ENCODE assay signal across 8 mouse cellular contexts in the genomic region with DNA sequence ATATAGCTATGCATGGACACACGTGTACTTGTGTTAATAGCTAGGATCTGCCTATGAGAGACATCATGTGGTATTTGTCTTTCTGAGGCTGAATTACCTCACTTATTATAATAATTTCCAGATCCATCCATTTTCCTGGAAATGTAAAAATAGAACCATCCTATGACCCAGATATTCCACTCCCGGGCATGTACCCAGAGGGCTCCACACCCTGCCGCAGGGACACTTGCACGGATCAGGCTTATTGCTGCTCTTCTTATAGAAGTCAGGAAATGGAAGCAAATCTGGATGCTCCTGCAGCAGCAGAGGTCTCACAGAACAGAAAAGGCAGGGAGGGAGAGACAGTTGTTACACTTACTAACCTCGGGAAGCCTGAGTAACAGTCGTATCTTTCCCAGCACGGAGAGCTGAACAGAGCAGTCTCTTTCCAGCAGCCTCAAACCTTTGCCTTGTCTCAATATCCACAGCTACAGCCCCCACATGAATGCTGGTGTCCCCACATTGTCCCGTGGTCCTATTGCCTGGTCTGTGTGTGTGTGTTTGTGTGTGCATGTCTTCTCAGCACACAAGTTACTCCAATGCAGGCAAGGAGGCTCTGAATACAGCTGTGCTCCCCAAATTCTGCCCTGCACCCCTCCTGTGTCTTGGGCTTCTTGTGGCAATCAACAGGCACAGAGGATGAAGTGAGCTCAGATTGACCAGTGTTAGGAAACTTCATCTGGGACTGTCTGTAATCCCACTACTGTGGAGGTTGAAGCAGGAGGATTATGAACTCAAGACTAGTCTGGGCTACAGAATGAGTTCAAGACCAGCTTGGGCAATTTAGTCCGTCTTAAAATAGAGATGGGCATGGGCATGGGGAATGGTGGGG. TPM values are rescaled to one million over a fixed set of nuclear protein-coding genes. Genes with fewer than 3 reads are reported as not detected.
DNase-seq lines count a peak whose midpoint lies in the region; ATAC-seq and TF ChIP-seq lines count a peak whose summit lies in the region.

No protein-coding gene starts in this region.

- no peaks in the 10 kb centered on the region for H3K9me3 ChIP-seq in embryonic facial prominence, embryonic 10.5 days
- no peaks in the 10 kb centered on the region for H3K9me3 ChIP-seq in heart, postnatal 0 days (replicated peaks; ENCODE audit: control insufficient read depth, low read length)
- no peaks in the 10 kb centered on the region for H3K9me3 ChIP-seq in midbrain, embryonic 13.5 days

- H3K9ac ChIP-seq in heart, postnatal 0 days (replicated peaks; ENCODE audit: low read depth, low read length): no peak overlapping the region
- no peak overlapping the region for H3K9ac ChIP-seq in midbrain, embryonic 13.5 days (replicated peaks)

- peak overlapping the region; percentile 98 for H3K27ac ChIP-seq in gastrocnemius, adult 2 months
- peak overlapping the region; percentile 90 for H3K27ac ChIP-seq in embryonic facial prominence, embryonic 10.5 days (replicated peaks)
- H3K27ac ChIP-seq in heart, postnatal 0 days (ENCODE audit: low read depth): peak overlapping the region; percentile 92
- peak overlapping the region; percentile 35 for H3K27ac ChIP-seq in midbrain, embryonic 13.5 days

- H3K36me3 ChIP-seq in embryonic facial prominence, embryonic 10.5 days (replicated peaks): no peaks in the 10 kb centered on the region
- no peaks in the 10 kb centered on the region for H3K36me3 ChIP-seq in heart, postnatal 0 days (replicated peaks; ENCODE audit: control insufficient read depth, insufficient read depth, low read length)
- no peaks in the 10 kb centered on the region for H3K36me3 ChIP-seq in midbrain, embryonic 13.5 days

- H3K4me3 ChIP-seq in gastrocnemius, adult 2 months: peak overlapping the region; percentile 70
- H3K4me3 ChIP-seq in embryonic facial prominence, embryonic 10.5 days: peak overlapping the region; percentile 55
- H3K4me3 ChIP-seq in heart, postnatal 0 days (ENCODE audit: low read depth, low read length): no peak overlapping the region
- H3K4me3 ChIP-seq in midbrain, embryonic 13.5 days (replicated peaks): no peak overlapping the region

- H3K27me3 ChIP-seq in embryonic facial prominence, embryonic 10.5 days (replicated peaks; ENCODE audit: low read depth, poor library complexity, severe bottlenecking): no peaks in the 10 kb centered on the region
- H3K27me3 ChIP-seq in heart, postnatal 0 days (ENCODE audit: control insufficient read depth, insufficient read depth, low read length): no peaks in the 10 kb centered on the region
- H3K27me3 ChIP-seq in midbrain, embryonic 13.5 days: no peaks in the 10 kb centered on the region

- peaks cover 77% of the 10 kb centered on the region for H3K4me1 ChIP-seq in embryonic facial prominence, embryonic 10.5 days
- H3K4me1 ChIP-seq in heart, postnatal 0 days (ENCODE audit: control insufficient read depth, insufficient read depth): peaks cover 24% of the 10 kb centered on the region
- peaks cover 46% of the 10 kb centered on the region for H3K4me1 ChIP-seq in midbrain, embryonic 13.5 days (replicated peaks)

- H3K4me2 ChIP-seq in heart, postnatal 0 days (ENCODE audit: low read depth, low read length): peak overlapping the region; percentile 56; the same call in 1 of the 2 replicates
- peak overlapping the region; percentile 58; the same call in 1 of the 2 replicates for H3K4me2 ChIP-seq in midbrain, embryonic 13.5 days (replicated peaks)

- TF ChIP-seq EP300 in heart, postnatal 0 days (IDR thresholded peaks at IDR 0.05; ENCODE audit: low read depth): 0 out of 2 replicates have a peak, but pooled peaks have one; percentile 49

- intact Hi-C loops in gastrocnemius, adult 2 months (cut with DNase I): loop anchor here (10.0 kb wide), 1 partner anchor 391 kb away; no protein-coding TSS in a partner anchor

- TF ChIP-seq CTCF in gastrocnemius, adult 2 months (IDR thresholded peaks at IDR 0.05): no peak
- TF ChIP-seq CTCF in heart, postnatal 0 days (IDR thresholded peaks at IDR 0.05; ENCODE audit: low read depth): no peak

- peak; percentile 18; the same call in 1 of the 2 replicates for ATAC-seq in heart, postnatal 0 days (ENCODE audit: insufficient read depth, low read depth)
- ATAC-seq in midbrain, embryonic 13.5 days: no peak

- peak; percentile 75 for DNase-seq in gastrocnemius, adult 2 months
- no peak for DNase-seq in gastrocnemius, postnatal 25 days
- no peak for DNase-seq in embryonic facial prominence, embryonic 10.5 days (ENCODE audit: low spot score)
- no peak for DNase-seq in heart, postnatal 0 days (ENCODE audit: low spot score)
- no peak for DNase-seq in layer of hippocampus, adult 18-20 months (ENCODE audit: low spot score in 2 of 2)
- DNase-seq in layer of hippocampus, adult 9-11 months: no peak
- no peak for DNase-seq in urinary bladder, adult 2 months (ENCODE audit: low spot score)

- WGBS in embryonic facial prominence, embryonic 10.5 days: 40% methylated on average over 9 of the region's 9 CpGs
- WGBS in heart, postnatal 0 days: 29% methylated on average over 9 of the region's 9 CpGs
- WGBS in midbrain, embryonic 13.5 days: 60% methylated on average over 9 of the region's 9 CpGs

RNA-seq across cellular contexts. Expression of a gene that starts 33.0 kb away (rescaled TPM):
- 1 to 10 TPM in 1 of 2 experiments, under 1 TPM in 1; 0.31 to 1.2 TPM for total RNA-seq in gastrocnemius, adult 2 months (2021)
- under 1 TPM; 0.31 to 0.46 TPM for total RNA-seq in gastrocnemius, postnatal 25 days (2021)
- not detected in 2 replicates for polyA plus RNA-seq in embryonic facial prominence, embryonic 10.5 days (2016; fragmentation: Nextera tagmentation; extraction: Ambion mirVana)
- total RNA-seq in heart, postnatal 0 days (2014; rRNA removed; ENCODE audit: low replicate concordance): 1.3 TPM in 1 of 2 replicates, not detected in the other
- 0.20 and 0.27 TPM in 2 replicates for polyA plus RNA-seq in heart, postnatal 0 days (2015; fragmentation: Nextera tagmentation; extraction: Ambion mirVana)
- polyA plus RNA-seq in midbrain, embryonic 13.5 days (2015; fragmentation: Nextera tagmentation; extraction: Ambion mirVana): not detected in 2 replicates
- not detected for total RNA-seq in layer of hippocampus, adult 18-20 months (2021)
- polyA plus RNA-seq in urinary bladder, adult 2 months (2012; rRNA removed): 1.8 and 2.8 TPM in 2 replicates

RNA-seq across cellular contexts. Expression of a gene that starts 45.0 kb away (rescaled TPM):
- not detected for total RNA-seq in gastrocnemius, adult 2 months (2021)
- total RNA-seq in gastrocnemius, postnatal 25 days (2021): not detected
- polyA plus RNA-seq in embryonic facial prominence, embryonic 10.5 days (2016; fragmentation: Nextera tagmentation; extraction: Ambion mirVana): not detected in 2 replicates
- total RNA-seq in heart, postnatal 0 days (2014; rRNA removed; ENCODE audit: low replicate concordance): 0.12 TPM in 1 of 2 replicates, not detected in the other
- polyA plus RNA-seq in heart, postnatal 0 days (2015; fragmentation: Nextera tagmentation; extraction: Ambion mirVana): 0.45 and 0.52 TPM in 2 replicates
- 0.04 TPM in 1 of 2 replicates, not detected in the other for polyA plus RNA-seq in midbrain, embryonic 13.5 days (2015; fragmentation: Nextera tagmentation; extraction: Ambion mirVana)
- not detected for total RNA-seq in layer of hippocampus, adult 18-20 months (2021)
- polyA plus RNA-seq in urinary bladder, adult 2 months (2012; rRNA removed): 3.4 and 3.9 TPM in 2 replicates

RNA-seq across cellular contexts. Expression of a gene that starts 59.1 kb away (rescaled TPM):
- total RNA-seq in gastrocnemius, adult 2 months (2021): 10 to 100 TPM; 48.2 to 78.6 TPM
- total RNA-seq in gastrocnemius, postnatal 25 days (2021): 10 to 100 TPM; 63.8 to 81.0 TPM
- 60.7 and 61.9 TPM in 2 replicates for polyA plus RNA-seq in embryonic facial prominence, embryonic 10.5 days (2016; fragmentation: Nextera tagmentation; extraction: Ambion mirVana)
- 143 and 151 TPM in 2 replicates for total RNA-seq in heart, postnatal 0 days (2014; rRNA removed; ENCODE audit: low replicate concordance)
- polyA plus RNA-seq in heart, postnatal 0 days (2015; fragmentation: Nextera tagmentation; extraction: Ambion mirVana): 47.6 and 49.1 TPM in 2 replicates
- 154 and 163 TPM in 2 replicates for polyA plus RNA-seq in midbrain, embryonic 13.5 days (2015; fragmentation: Nextera tagmentation; extraction: Ambion mirVana)
- total RNA-seq in layer of hippocampus, adult 18-20 months (2021): 100 to 1,000 TPM; 238 to 245 TPM
- polyA plus RNA-seq in urinary bladder, adult 2 months (2012; rRNA removed): 93.7 and 115 TPM in 2 replicates

Comparison
In these comparisons a context has a peak if more than half of its experiments do, and no peak if none do; other contexts are left out.
1. H3K27ac ChIP-seq: peak in every context shown above with its lines; median percentile 98 in gastrocnemius, adult 2 months; 92 in heart, postnatal 0 days; 90 in embryonic facial prominence, embryonic 10.5 days; 35 in midbrain, embryonic 13.5 days.
2. H3K4me3 ChIP-seq: peak in gastrocnemius, adult 2 months (single experiment) and embryonic facial prominence, embryonic 10.5 days (single experiment); none in heart, postnatal 0 days (single experiment) and midbrain, embryonic 13.5 days (single experiment).